Mouse (Mus musculus) left cerebral cortex, postnatal 14 days (tissue): Measurements from ENCODE around the gene Ctu2. TPM values are rescaled to one million over a fixed set of nuclear protein-coding genes. Genes with fewer than 3 reads are reported as not detected.

Experiments
- DNase-seq, 2 experiments: peaks; one replicate each; pipeline ENCODE4 v3.0.0; 2021 to 2022; ENCODE audit warnings: low spot score in 2 of 2, mixed read lengths in 1 of 2
- intact Hi-C: fragments of 180-260 bp; cut with DNase I; formaldehyde crosslinking; loops from one replicate; pipeline ENCODE4 v1.15.1; 2025
- long read RNA-seq, 2 experiments: library from polyadenylated mRNA; stranded (forward); transcript quantifications; one replicate each; pipeline ENCODE4 v2.0.0; 2021
- total RNA-seq, 2 experiments: library from RNA; stranded (reverse); gene quantifications; 2 replicates each; pipeline ENCODE4 v1.2.3; 2021

Ctu2 gene
- total RNA-seq: 10 to 100 TPM; 23.9 to 30.9 TPM
- long read RNA-seq, experiment 1, transcript Ctu2-201 (15 exons, 3,066 nt): major isoform, 21 of 38 reads
- long read RNA-seq, experiment 1, partial matches to known transcripts: 5 of 38 reads
- long read RNA-seq, experiment 1, other reads (novel, unspliced or antisense): 10 of 38 reads
- long read RNA-seq, experiment 2, transcript Ctu2-201 (15 exons, 3,066 nt): major isoform, 14 of 28 reads
- long read RNA-seq, experiment 2, partial matches to known transcripts: 6 of 28 reads
- long read RNA-seq, experiment 2, other reads (novel, unspliced or antisense): 5 of 28 reads

GRCm38 (mm10) chr8:122475580-122476320, at the start of gene Ctu2, which contains the start of gene Rnf166:
Ctu2 (plus strand) TSS chr8:122476143.
Rnf166 (minus strand) TSS chr8:122476064.
- intact Hi-C loops: loop anchor here (5.0 kb wide), 1 partner anchor 98 kb away; the partner anchor contains the start of gene Zc3h18
- peak; percentile 91 to 94 for DNase-seq

GRCm38 (mm10) chr8:122426145-122426544, 49.8 kb upstream of the Ctu2 start:
- intact Hi-C loops: no loop called here
- DNase-seq: no peak

- DNase-seq: no peak
- intact Hi-C loops: no loop called here
Observed at GRCm38 (mm10) chr8:122427607-122428006, 48.3 kb upstream of the Ctu2 start.

- no peak for DNase-seq
- intact Hi-C loops: no loop called here
Observed at GRCm38 (mm10) chr8:122428163-122428562, 47.8 kb upstream of the Ctu2 start.

GRCm38 (mm10) chr8:122430058-122430636, 45.8 kb upstream of the Ctu2 start:
- intact Hi-C loops: no loop called here
- DNase-seq: no peak

- no peak for DNase-seq
- intact Hi-C loops: no loop called here
Observed at GRCm38 (mm10) chr8:122430646-122431045, 45.3 kb upstream of the Ctu2 start.

GRCm38 (mm10) chr8:122431694-122432442, 44.1 kb upstream of the Ctu2 start:
- intact Hi-C loops: no loop called here
- DNase-seq: no peak

- peak in 1 of 2 experiments; percentile 16 for DNase-seq
- intact Hi-C loops: no loop called here
Observed at GRCm38 (mm10) chr8:122432443-122433268, 43.3 kb upstream of the Ctu2 start, which contains the start of gene Cyba. Cyba (minus strand) TSS chr8:122432930.

GRCm38 (mm10) chr8:122433269-122433905, 42.6 kb upstream of the Ctu2 start:
- intact Hi-C loops: no loop called here
- DNase-seq: no peak

- intact Hi-C loops: no loop called here
- no peak for DNase-seq
Observed at GRCm38 (mm10) chr8:122435375-122435774, 40.6 kb upstream of the Ctu2 start.

- intact Hi-C loops: no loop called here
- no peak for DNase-seq
Observed at GRCm38 (mm10) chr8:122436146-122436545, 39.8 kb upstream of the Ctu2 start.

GRCm38 (mm10) chr8:122436586-122437125, 39.3 kb upstream of the Ctu2 start:
- DNase-seq: no peak
- intact Hi-C loops: no loop called here

GRCm38 (mm10) chr8:122437708-122438331, 38.1 kb upstream of the Ctu2 start:
- intact Hi-C loops: no loop called here
- no peak for DNase-seq

- intact Hi-C loops: no loop called here
- DNase-seq: no peak
Observed at GRCm38 (mm10) chr8:122439336-122439735, 36.6 kb upstream of the Ctu2 start.

GRCm38 (mm10) chr8:122441326-122441725, 34.6 kb upstream of the Ctu2 start:
- intact Hi-C loops: no loop called here
- DNase-seq: no peak

- intact Hi-C loops: no loop called here
- DNase-seq: no peak
Observed at GRCm38 (mm10) chr8:122442356-122442755, 33.6 kb upstream of the Ctu2 start.

GRCm38 (mm10) chr8:122442781-122443180, 33.2 kb upstream of the Ctu2 start:
- no peak for DNase-seq
- intact Hi-C loops: no loop called here
